Mouse (Mus musculus) spleen, adult 2 months (tissue): Measurements from ENCODE around the gene Dync1i1.

ENCODE experiments used
- CTCF ChIP-seq: fragments of 200-500 bp; IDR thresholded peaks from 2 replicates; pipeline ENCODE4 v1.5.1; 2011; ENCODE audit warnings: mild to moderate bottlenecking, inconsistent platforms; ENCODE audit not compliant: insufficient read depth, insufficient read length, insufficient replicate concordance; ENCODE audit errors: extremely low read depth
- POLR2A ChIP-seq: fragments of 200-500 bp; IDR thresholded peaks from 2 replicates; pipeline ENCODE4 v1.6.1; 2011; ENCODE audit warnings: low read depth, low read length, inconsistent platforms

- TF ChIP-seq CTCF = no peak
- TF ChIP-seq POLR2A = no peak
Measured at GRCm38 (mm10) chr6:5991243-5991642, 265.8 kb downstream of the Dync1i1 start.
